Mouse (Mus musculus): ENCODE data around the gene Pnkd.
A peak's percentile ranks its signal among the peaks of the same experiment; 100 is the strongest.

The Pnkd gene

GRCm38 (mm10) chr1:74359952-74360517 is 75.3 kb downstream of the Pnkd start:
- DNase-seq (ENCODE audit: low spot score in 2 of 2): no peak

DNA sequence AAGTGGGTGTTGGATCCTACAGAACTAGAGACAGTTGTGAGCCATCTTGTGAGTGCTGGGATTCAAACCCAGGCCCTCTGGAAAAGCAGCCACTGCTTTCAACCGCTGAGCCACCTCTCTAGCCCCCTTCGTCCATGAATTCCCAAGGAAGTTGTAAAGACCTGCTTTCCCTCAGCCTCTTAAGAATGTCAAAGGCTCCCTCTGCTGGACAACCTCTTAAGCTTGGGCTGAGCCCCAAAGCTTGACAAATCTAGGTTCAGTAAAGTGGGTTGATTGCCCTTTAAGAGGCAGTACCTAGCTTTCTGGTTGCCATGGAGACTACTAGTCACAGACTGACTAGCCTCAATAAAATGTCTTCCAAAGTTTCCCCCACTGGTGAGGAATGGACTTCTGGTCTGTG is 77.1 kb downstream of the Pnkd start, which contains the start of gene Catip:
Catip (plus strand) TSS at position 297 of the 400 bp plus-strand sequence.
- peak; percentile 35 to 45 for DNase-seq (ENCODE audit: low spot score in 2 of 2)

- no peak for DNase-seq (ENCODE audit: low spot score in 2 of 2)
Measured at GRCm38 (mm10) chr1:74362325-74363229, 77.8 kb downstream of the Pnkd start.

- no peak for DNase-seq (ENCODE audit: low spot score in 2 of 2)
Measured at GRCm38 (mm10) chr1:74363437-74363836, 78.7 kb downstream of the Pnkd start.

DNA sequence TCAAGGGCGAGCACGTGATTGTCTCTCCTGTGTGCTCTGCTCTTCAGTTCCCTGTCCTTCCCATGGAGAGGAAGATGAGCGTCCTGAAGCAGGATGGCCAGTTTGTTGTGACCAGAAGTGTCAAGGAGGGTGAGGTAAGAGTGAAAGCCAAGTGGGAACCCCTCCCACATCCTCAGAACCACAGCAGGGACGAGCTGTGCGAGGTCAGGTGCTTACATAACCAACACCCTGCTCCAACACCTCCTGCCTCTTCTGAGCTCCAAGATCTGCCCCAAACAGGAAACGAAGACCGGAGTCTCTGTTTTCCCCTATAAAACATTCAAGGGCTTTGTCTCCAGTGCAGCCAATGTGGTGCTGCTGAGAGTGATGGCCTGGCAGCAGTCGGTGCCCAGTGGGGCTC is 79.5 kb downstream of the Pnkd start:
- DNase-seq (ENCODE audit: low spot score in 2 of 2): no peak

DNA sequence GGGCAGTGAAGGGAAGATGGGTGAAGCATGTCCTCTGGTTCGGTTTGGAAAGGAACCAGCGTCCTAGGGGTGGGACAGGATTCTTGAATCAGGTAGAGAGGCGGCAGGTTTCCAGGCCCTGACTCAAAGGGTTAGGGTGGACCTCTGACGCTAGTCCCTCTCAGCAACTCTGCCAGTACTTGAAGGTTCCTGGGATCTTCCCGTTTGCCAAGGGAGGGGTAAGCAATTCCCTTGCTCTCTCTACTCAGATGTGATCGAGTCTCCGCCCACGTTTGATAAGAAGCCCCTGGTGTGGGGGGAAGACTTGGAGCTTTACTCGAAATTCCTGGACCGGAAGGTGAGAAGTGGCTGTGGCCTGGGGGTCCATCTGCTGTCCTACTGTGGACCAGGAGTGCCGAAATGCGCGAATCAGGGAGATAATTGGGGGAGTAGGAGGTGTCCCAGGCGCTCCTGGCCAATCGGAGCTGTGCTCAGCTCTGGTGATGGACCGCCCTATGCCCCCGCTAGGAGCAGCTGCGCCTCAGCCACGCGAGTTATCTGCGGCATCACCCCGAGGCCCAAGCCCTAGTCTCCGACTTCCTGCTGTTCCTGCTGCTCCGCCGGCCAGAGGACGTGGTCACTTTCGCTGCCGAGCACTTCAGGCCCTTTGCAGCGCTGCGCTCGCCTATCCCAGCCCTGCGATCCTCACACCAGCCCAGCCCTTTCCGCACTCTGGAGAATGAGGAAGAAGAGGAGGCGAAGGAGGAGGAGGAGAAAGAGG is 83.3 kb downstream of the Pnkd start:
- DNase-seq (ENCODE audit: low spot score in 2 of 2): peak in 1 of 2 experiments; percentile 28

DNA sequence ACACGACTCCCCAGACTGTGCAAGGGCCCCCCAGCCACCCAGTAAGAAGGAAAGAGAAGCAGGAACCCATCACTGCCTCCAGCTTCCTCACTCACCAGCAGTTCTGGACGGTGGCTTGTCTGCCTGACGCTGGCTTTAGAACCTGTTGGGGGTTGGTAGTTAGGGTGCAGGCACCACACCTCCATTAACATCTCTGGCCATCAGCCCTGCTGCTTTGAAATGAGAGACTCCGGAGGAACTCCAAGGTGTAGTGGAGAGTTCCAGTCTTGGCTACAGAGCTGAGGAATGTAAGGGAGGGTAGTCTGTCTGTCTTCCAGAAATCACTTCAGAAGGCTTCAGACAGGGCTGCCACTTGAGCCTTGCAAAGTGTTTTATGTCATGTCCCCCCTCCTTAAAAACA is 85.3 kb downstream of the Pnkd start:
- no peak for DNase-seq (ENCODE audit: low spot score in 2 of 2)

DNA sequence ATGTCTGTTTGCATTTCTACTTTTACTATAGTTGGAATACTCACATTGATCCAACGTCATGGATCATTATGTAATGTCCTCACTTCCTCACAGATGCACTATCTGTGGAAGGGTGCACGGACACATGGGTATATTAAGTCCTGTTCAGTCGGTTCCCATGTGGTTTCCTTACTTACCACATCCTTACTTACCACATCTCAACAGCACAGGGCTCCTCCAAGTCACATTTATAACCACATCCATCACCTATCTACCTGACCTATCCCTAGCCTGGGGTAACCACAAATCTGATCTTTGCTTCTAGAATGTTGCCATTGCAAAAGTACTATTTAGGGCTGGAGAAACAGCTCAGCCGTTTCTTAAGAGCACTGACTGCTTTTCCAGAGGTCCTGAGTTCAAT is 88.6 kb downstream of the Pnkd start:
- no peak for DNase-seq (ENCODE audit: low spot score in 2 of 2)

GRCm38 (mm10) chr1:74374980-74375379 is 90.2 kb downstream of the Pnkd start, which contains the start of gene Slc11a1:
Gene Slc11a1, plus strand, starts transcription at chr1:74375195.
- DNase-seq (ENCODE audit: low spot score in 2 of 2): no peak

GRCm38 (mm10) chr1:74375561-74375960 is 90.8 kb downstream of the Pnkd start:
- no peak for DNase-seq (ENCODE audit: low spot score in 2 of 2)

DNA sequence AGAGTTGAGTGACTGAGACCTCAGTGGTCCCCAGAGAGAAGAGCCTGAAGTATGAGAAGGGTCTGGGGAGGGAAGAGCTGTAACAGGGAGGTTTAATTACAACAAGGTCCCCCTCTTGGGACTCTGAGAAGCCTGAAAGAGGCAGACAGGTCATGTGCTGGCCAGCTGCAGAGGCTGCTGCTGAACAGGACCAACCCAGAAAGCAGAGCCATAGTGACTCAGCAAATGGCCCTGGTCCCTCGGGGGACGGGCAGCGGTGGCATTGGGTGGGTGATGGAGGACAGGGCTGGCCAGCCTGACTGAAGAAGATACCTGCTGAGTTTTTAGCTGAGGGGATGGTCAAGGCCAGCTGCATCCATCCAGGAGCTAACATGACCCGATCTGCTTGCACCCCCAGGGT is 91.7 kb downstream of the Pnkd start:
- DNase-seq (ENCODE audit: low spot score in 2 of 2): no peak

DNA sequence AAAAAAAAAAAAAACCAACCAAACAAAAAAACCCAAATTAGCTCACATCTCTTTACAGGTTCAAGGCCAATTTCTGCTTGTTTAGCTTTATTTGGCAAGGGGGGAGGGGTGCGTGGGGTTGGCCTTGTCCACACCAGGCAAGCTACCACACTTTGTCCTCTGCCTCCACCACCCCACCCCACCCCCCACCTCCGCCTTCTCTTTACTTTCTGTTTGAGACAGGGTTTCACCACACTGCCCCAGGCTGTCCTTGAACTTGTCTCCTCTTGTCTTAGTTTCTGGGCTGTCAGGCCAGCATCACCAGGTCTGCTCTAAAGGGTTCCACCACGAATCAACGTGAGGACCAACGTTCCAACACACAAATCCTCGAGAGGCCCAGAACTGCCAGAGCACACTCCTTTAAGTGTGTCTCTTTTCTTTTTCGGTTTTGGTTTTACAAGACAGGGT is 94.4 kb downstream of the Pnkd start:
- no peak for DNase-seq (ENCODE audit: low spot score in 2 of 2)

- DNase-seq (ENCODE audit: low spot score in 2 of 2): no peak
Measured at GRCm38 (mm10) chr1:74380484-74380883, 95.8 kb downstream of the Pnkd start.

- peak; percentile 34 to 58 for DNase-seq (ENCODE audit: low spot score in 2 of 2)
Measured at GRCm38 (mm10) chr1:74381588-74382021, 96.9 kb downstream of the Pnkd start.

- no peak for DNase-seq (ENCODE audit: low spot score in 2 of 2)
Measured at GRCm38 (mm10) chr1:74383385-74383784, 98.7 kb downstream of the Pnkd start.

GRCm38 (mm10) chr1:74384525-74384924 is 99.8 kb downstream of the Pnkd start:
- DNase-seq (ENCODE audit: low spot score in 2 of 2): no peak

DNA sequence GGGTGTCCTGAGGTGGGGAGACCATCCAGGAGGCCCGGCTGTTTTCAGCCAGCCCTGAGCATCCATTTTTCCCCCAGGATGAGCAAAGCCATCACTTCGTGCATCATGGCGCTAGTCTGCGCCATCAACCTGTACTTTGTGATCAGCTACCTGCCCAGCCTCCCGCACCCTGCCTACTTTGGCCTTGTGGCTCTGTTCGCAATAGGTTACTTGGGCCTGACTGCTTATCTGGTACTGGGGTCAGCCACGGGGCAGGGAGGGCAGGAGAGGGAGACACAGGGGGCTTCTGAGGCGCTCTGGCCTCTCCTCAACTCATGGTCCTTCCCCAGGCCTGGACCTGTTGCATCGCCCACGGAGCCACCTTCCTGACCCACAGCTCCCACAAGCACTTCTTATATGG is 100.3 kb downstream of the Pnkd start:
- no peak for DNase-seq (ENCODE audit: low spot score in 2 of 2)

GRCm38 (mm10) chr1:74385531-74385930 is 100.8 kb downstream of the Pnkd start:
- DNase-seq (ENCODE audit: low spot score in 2 of 2): no peak

GRCm38 (mm10) chr1:74386363-74386713 is 101.6 kb downstream of the Pnkd start:
- no peak for DNase-seq (ENCODE audit: low spot score in 2 of 2)

DNA sequence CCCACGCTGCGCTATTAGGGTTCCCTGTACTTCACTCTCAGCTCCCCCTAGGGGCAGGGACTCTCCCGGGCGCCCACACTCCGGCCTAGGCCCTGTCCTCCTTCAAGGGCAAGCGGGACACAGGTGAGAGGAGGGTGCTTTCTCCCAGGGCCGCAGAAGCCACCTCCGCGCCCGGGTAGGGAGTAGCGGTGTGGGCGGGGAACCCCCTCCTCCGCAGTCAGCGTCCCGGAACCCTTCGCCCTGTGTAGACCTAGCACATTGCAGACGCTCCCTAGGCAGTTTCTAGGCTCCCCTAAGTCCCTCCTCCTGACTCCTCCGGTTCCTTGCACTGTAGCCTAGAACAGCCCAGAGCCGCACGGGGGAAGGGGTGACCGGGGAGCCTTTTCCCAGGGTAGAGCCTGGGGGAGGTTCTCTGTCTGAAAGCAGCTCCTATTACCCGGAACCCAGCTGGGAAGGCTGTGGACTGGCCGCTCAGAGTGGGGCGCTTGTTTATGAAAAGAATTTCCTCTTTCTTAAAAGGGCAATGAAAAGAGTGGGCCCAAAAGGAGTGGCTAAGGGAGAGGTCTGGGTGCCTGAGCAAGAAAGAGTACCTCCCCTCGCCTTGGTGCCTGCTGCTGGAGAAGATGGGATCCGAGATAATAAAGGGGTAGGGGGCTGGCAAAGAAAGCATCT is 102.1 kb downstream of the Pnkd start:
- DNase-seq (ENCODE audit: low spot score in 2 of 2): peak; percentile 96

DNA sequence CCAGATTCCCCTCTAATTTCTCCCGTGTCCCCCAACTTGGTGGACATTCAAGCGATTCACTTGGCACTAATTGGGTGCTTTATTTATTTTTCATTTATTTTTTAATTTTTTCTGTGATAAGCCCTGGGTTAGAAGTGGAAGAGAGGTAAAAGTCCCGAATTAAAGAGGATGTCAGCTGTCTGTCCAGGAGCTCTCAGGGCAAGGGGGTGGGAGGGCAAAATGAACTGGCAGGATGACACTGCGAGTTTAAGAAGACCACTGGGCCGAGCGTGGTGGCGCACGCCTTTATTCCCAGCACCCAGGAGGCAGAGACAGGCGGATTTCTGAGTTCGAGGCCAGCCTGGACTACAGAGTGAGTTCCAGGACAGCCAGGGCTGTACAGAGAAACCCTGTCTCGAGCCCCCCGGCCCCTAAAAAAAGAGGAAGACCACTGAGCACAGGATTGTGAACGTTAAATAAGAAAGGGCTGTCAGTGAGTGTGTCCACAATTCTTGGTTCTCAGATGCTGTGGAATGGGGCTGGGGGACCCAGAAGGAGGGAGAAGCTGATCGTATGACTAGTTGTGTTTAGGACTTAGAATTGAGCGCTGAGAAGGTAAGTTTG is 102.8 kb downstream of the Pnkd start:
- no peak for DNase-seq (ENCODE audit: low spot score in 2 of 2)
